Mouse (Mus musculus): Measurements from ENCODE around the gene Pcdh11x. TPM values are rescaled to one million over a fixed set of nuclear protein-coding genes. Genes with fewer than 3 reads are reported as not detected.
"Not testable (repeated sequence)": the region's sequence is repeated elsewhere in the genome, so short reads cannot be mapped to it uniquely, and the experiment has no call there.

Pcdh11x gene
- polyA plus RNA-seq, 1 experiment from 2014 or later = 4.7 TPM

DNA sequence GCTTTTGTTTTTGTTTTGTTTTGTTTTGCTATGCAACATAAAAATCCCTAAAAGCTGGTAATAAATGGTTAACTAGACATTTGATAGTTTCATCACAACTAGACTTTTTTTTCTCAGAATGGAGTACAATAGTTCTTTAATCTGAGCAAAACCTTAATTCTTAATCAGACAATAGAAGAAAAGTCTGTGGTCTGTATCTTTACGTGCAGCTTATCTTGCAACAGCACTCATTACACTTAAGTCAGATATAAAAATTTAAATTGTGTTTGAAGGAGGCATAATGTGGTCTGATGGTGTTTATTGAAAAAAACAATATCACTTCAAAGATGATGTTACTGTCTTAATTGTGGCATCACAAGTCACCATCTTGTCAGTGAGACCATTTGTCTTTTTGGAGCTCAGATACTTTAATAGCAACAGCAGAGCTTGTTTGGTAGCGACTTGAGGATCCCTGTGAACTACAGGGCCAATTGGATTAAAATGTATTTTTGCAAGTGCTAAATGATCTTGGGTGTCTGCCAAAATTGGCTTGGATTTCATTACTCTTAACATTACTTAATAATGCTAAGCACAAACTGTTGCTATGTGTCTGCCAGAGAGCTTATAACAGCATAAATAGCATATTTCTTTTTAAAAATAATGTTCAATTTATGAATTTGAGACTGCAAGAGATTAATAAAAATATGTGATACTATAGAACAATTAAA lies 11.6 kb downstream of the Pcdh11x start:
- H3K4me2 ChIP-seq (ENCODE audit: low read depth, low read length) = no peak overlapping the region
- no peaks in the 10 kb centered on the region for H3K4me1 ChIP-seq (ENCODE audit: control insufficient read depth, insufficient read depth, low read length)
- DNase-seq (ENCODE audit: low spot score) (no peak), ATAC-seq (replicated peaks; ENCODE audit: insufficient number of reproducible peaks, low FRiP score, low TSS enrichment, low read depth) (no peak)
- no peaks in the 10 kb centered on the region for H3K36me3 ChIP-seq (replicated peaks; ENCODE audit: control insufficient read depth, insufficient read depth, low read depth, low read length)
- H3K27me3 ChIP-seq (ENCODE audit: control insufficient read depth, insufficient read depth, low read length) = no peaks in the 10 kb centered on the region
- no peaks in the 10 kb centered on the region for H3K9me3 ChIP-seq (replicated peaks; ENCODE audit: control insufficient read depth, low read length)
- no peak overlapping the region for H3K4me3 ChIP-seq (ENCODE audit: low read depth, low read length)
- H3K27ac ChIP-seq (replicated peaks; ENCODE audit: low read depth, low read length) = no peak overlapping the region
- 68% methylated on average over 2 of the region's 2 CpGs for WGBS
- no peak overlapping the region for H3K9ac ChIP-seq (replicated peaks; ENCODE audit: low read length)

DNA sequence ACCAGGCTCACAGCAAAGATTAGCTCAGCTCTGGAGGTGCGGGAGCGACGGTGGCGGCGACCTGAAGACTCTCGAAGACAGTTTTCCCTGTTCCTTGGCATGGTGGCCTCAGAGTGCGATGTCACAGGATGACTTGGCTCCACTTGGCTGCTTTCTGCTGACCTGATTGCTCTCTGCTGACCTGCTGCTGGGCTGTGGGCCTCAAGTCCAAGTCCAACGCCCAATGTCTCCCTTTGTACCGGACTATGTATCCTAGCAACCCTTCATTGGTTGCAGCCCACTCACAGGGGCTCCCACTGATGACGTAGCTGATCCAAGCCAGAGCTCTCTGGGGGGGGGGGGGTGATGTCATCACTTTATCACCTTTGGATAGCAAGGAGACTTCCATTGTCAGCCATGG lies 22.9 kb downstream of the Pcdh11x start, which contains the start of gene H2afb3:
H2afb3 (minus strand) TSS at position 101 of the 400 bp plus-strand sequence.
- H3K4me1 ChIP-seq (ENCODE audit: control insufficient read depth, insufficient read depth, low read length); DNase-seq (ENCODE audit: low spot score); H3K9ac ChIP-seq (replicated peaks; ENCODE audit: low read length); H3K4me3 ChIP-seq (ENCODE audit: low read depth, low read length); ATAC-seq (replicated peaks; ENCODE audit: insufficient number of reproducible peaks, low FRiP score, low TSS enrichment, low read depth); H3K4me2 ChIP-seq (ENCODE audit: low read depth, low read length); H3K27ac ChIP-seq (replicated peaks; ENCODE audit: low read depth, low read length); H3K36me3 ChIP-seq (replicated peaks; ENCODE audit: control insufficient read depth, insufficient read depth, low read depth, low read length); H3K9me3 ChIP-seq (replicated peaks; ENCODE audit: control insufficient read depth, low read length); H3K27me3 ChIP-seq (ENCODE audit: control insufficient read depth, insufficient read depth, low read length): not testable (repeated sequence)
- WGBS = 81% methylated on average over 9 of the region's 10 CpGs

DNA sequence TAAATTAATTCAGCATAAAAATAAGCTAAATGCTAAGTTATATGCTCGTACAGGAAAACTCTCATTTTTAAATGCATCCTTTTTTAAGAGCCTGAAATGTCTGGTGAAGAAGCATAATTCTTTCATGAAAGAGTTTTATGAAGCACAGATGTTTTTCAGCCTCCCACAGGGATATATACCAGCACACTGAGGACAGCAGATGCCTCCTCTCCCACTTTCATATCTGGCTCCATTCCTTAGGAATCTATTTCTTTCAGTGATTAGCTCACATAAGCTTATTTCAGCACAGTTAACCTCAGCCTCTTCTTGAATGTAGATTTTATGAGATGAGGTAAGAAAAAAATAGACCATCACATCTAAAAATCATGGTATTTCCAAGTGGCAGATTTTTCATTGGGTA lies 176.2 kb downstream of the Pcdh11x start:
- WGBS = 76% methylated on average over 1 of the region's 1 CpGs
- H3K36me3 ChIP-seq (replicated peaks; ENCODE audit: control insufficient read depth, insufficient read depth, low read depth, low read length) = no peaks in the 10 kb centered on the region

DNA sequence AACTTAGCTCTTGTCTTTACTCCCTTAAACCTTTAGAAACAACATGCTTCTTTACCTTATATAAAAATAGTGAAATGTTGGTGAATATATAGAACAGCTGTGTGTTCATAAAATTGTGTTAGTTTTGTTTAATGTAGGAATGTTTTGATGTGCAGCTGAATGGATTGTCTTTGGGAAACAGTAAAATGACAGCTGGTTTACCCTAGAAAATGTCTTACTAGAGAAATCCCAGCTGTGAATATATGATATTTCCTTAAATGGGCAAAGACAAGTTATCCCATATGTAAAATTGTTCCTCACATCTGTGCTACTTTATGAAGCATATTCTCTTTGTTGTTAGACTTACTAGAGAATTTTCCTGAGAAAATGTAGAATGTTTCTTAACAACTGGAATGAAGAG lies 196.4 kb downstream of the Pcdh11x start:
- Histone ChIP-seq H3K4me2 (ENCODE audit: low read depth, low read length) (no peak overlapping the region), H3K9ac (replicated peaks; ENCODE audit: low read length) (no peak overlapping the region), H3K36me3 (replicated peaks; ENCODE audit: control insufficient read depth, insufficient read depth, low read depth, low read length) (no peaks in the 10 kb centered on the region), H3K4me1 (ENCODE audit: control insufficient read depth, insufficient read depth, low read length) (no peaks in the 10 kb centered on the region), H3K27me3 (ENCODE audit: control insufficient read depth, insufficient read depth, low read length) (no peaks in the 10 kb centered on the region), H3K4me3 (ENCODE audit: low read depth, low read length) (no peak overlapping the region), H3K27ac (replicated peaks; ENCODE audit: low read depth, low read length) (no peak overlapping the region), H3K9me3 (replicated peaks; ENCODE audit: control insufficient read depth, low read length) (no peaks in the 10 kb centered on the region)
- no peak for DNase-seq (ENCODE audit: low spot score)
- ATAC-seq (replicated peaks; ENCODE audit: insufficient number of reproducible peaks, low FRiP score, low TSS enrichment, low read depth) = no peak

More for the DNA sequence above, 176.2 kb downstream of the Pcdh11x start:
- ATAC-seq (replicated peaks; ENCODE audit: insufficient number of reproducible peaks, low FRiP score, low TSS enrichment, low read depth) (no peak), DNase-seq (ENCODE audit: low spot score) (no peak)
- no peak overlapping the region for H3K4me2 ChIP-seq (ENCODE audit: low read depth, low read length)
- no peaks in the 10 kb centered on the region for H3K27me3 ChIP-seq (ENCODE audit: control insufficient read depth, insufficient read depth, low read length)
- no peaks in the 10 kb centered on the region for H3K9me3 ChIP-seq (replicated peaks; ENCODE audit: control insufficient read depth, low read length)
- no peak overlapping the region for H3K9ac ChIP-seq (replicated peaks; ENCODE audit: low read length)
- no peaks in the 10 kb centered on the region for H3K4me1 ChIP-seq (ENCODE audit: control insufficient read depth, insufficient read depth, low read length)
- no peak overlapping the region for H3K27ac ChIP-seq (replicated peaks; ENCODE audit: low read depth, low read length)
- H3K4me3 ChIP-seq (ENCODE audit: low read depth, low read length) = no peak overlapping the region

DNA sequence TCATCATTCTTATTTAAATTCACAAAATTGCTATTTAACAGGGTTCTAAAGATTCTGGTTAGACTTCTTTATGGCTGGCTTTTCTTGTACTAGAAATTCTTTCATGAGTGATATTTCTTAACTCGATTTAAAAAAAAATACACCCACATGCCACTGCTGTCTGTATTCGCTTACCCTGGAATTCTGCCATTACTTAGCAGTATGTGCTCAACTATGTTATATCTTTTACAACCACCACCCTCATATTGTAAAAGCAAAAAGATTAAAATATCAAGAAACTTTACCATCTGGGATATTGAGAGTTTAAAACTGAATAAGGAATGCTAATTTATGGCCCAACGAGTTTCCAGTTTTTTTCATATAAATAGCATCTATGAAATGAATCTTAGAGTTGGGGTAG lies 234.9 kb downstream of the Pcdh11x start:
- H3K4me2 ChIP-seq (ENCODE audit: low read depth, low read length) = no peak overlapping the region
- no peaks in the 10 kb centered on the region for H3K9me3 ChIP-seq (replicated peaks; ENCODE audit: control insufficient read depth, low read length)
- no peak overlapping the region for H3K4me3 ChIP-seq (ENCODE audit: low read depth, low read length)
- ATAC-seq (replicated peaks; ENCODE audit: insufficient number of reproducible peaks, low FRiP score, low TSS enrichment, low read depth) (no peak), DNase-seq (ENCODE audit: low spot score) (no peak)
- no peaks in the 10 kb centered on the region for H3K36me3 ChIP-seq (replicated peaks; ENCODE audit: control insufficient read depth, insufficient read depth, low read depth, low read length)
- H3K27me3 ChIP-seq (ENCODE audit: control insufficient read depth, insufficient read depth, low read length) = no peaks in the 10 kb centered on the region
- 87% methylated on average over 3 of the region's 3 CpGs for WGBS
- H3K27ac ChIP-seq (replicated peaks; ENCODE audit: low read depth, low read length) = no peak overlapping the region
- H3K9ac ChIP-seq (replicated peaks; ENCODE audit: low read length) = no peak overlapping the region
- no peaks in the 10 kb centered on the region for H3K4me1 ChIP-seq (ENCODE audit: control insufficient read depth, insufficient read depth, low read length)

DNA sequence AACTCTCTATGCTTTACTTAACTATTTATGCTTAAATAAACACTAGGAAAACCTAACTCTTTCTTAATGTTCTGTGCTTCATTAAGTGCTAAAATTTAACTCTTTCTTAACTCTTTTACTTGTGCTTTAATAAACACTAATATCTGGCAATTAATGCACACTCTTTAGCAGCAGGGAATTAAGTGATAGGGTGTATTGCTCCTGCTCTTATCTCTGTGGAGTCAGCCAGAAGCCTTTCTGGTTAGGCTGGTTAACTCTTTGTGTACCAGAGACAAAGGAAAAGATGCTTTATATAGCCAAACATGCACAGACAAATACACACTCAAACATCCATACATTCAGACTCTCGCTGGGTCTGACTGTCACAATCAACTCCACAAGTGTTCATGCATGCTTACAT lies 309.2 kb downstream of the Pcdh11x start:
- DNase-seq (ENCODE audit: low spot score) (no peak), ATAC-seq (replicated peaks; ENCODE audit: insufficient number of reproducible peaks, low FRiP score, low TSS enrichment, low read depth) (no peak)
- Histone ChIP-seq H3K27ac (replicated peaks; ENCODE audit: low read depth, low read length) (no peak overlapping the region), H3K9me3 (replicated peaks; ENCODE audit: control insufficient read depth, low read length) (no peaks in the 10 kb centered on the region), H3K9ac (replicated peaks; ENCODE audit: low read length) (no peak overlapping the region), H3K4me3 (ENCODE audit: low read depth, low read length) (no peak overlapping the region), H3K27me3 (ENCODE audit: control insufficient read depth, insufficient read depth, low read length) (no peaks in the 10 kb centered on the region), H3K36me3 (replicated peaks; ENCODE audit: control insufficient read depth, insufficient read depth, low read depth, low read length) (no peaks in the 10 kb centered on the region), H3K4me1 (ENCODE audit: control insufficient read depth, insufficient read depth, low read length) (no peaks in the 10 kb centered on the region), H3K4me2 (ENCODE audit: low read depth, low read length) (no peak overlapping the region)
- 88% methylated on average over 1 of the region's 1 CpGs for WGBS

DNA sequence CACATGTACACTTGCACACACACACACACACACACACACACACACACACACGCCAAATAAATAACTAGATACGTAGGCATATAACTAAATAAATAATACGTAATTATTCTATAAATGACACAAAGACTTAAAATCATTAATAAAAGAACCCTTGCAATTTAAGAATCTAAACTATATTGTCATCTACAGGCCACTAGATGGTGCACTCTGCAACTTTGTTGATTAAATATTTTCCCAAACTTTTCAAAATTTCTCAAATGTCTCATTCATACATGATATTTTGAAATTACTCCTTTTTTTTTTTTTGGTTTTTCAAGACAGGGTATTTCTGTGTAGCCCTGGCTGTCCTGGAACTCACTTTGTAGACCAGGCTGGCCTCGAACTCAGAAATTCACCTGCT lies 328.4 kb downstream of the Pcdh11x start:
- no peak for ATAC-seq (replicated peaks; ENCODE audit: insufficient number of reproducible peaks, low FRiP score, low TSS enrichment, low read depth)
- no peaks in the 10 kb centered on the region for H3K27me3 ChIP-seq (ENCODE audit: control insufficient read depth, insufficient read depth, low read length)
- no peak overlapping the region for H3K4me2 ChIP-seq (ENCODE audit: low read depth, low read length)
- DNase-seq (ENCODE audit: low spot score) = no peak
- whole genome bisulfite sequencing = 70% methylated on average over 4 of the region's 4 CpGs
- no peaks in the 10 kb centered on the region for H3K36me3 ChIP-seq (replicated peaks; ENCODE audit: control insufficient read depth, insufficient read depth, low read depth, low read length)
- H3K27ac ChIP-seq (replicated peaks; ENCODE audit: low read depth, low read length) = no peak overlapping the region
- H3K9ac ChIP-seq (replicated peaks; ENCODE audit: low read length) = no peak overlapping the region
- no peaks in the 10 kb centered on the region for H3K9me3 ChIP-seq (replicated peaks; ENCODE audit: control insufficient read depth, low read length)
- H3K4me1 ChIP-seq (ENCODE audit: control insufficient read depth, insufficient read depth, low read length) = no peaks in the 10 kb centered on the region
- no peak overlapping the region for H3K4me3 ChIP-seq (ENCODE audit: low read depth, low read length)

DNA sequence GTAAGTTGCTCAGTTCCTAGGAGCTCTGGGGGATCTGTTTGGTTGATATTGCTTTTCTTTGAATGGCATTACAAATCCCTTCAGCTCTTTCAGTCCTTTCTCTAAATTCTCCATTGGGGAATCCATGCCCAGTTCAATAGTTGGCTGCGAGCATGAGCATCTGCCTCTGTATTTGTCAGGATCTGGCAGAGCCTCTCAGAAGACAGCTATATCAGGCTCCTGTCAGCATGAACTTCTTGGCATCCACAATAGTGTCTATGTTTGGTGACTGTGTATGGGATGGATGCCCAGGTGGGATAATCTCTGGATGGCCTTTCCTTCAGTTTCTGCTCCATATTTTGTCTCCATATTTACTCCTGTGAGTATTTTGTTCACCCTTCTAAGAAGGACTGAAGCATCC lies 380.2 kb downstream of the Pcdh11x start:
- not testable (repeated sequence) for H3K4me1 ChIP-seq (ENCODE audit: control insufficient read depth, insufficient read depth, low read length); DNase-seq (ENCODE audit: low spot score); H3K9ac ChIP-seq (replicated peaks; ENCODE audit: low read length); H3K27ac ChIP-seq (replicated peaks; ENCODE audit: low read depth, low read length); H3K27me3 ChIP-seq (ENCODE audit: control insufficient read depth, insufficient read depth, low read length); ATAC-seq (replicated peaks; ENCODE audit: insufficient number of reproducible peaks, low FRiP score, low TSS enrichment, low read depth); H3K4me3 ChIP-seq (ENCODE audit: low read depth, low read length); H3K4me2 ChIP-seq (ENCODE audit: low read depth, low read length); H3K36me3 ChIP-seq (replicated peaks; ENCODE audit: control insufficient read depth, insufficient read depth, low read depth, low read length); H3K9me3 ChIP-seq (replicated peaks; ENCODE audit: control insufficient read depth, low read length)
- WGBS = 95% methylated on average over 1 of the region's 1 CpGs
